Mouse (Mus musculus) adrenal gland, adult 2 months (tissue): ENCODE measurements around the gene Cyp4f39. TPM values are rescaled to one million over a fixed set of nuclear protein-coding genes. Genes with fewer than 3 reads are reported as not detected.
"Not testable (repeated sequence)": the region's sequence is repeated elsewhere in the genome, so short reads cannot be mapped to it uniquely, and the experiment has no call there.

Source experiments
- DNase-seq: peaks from one replicate; pipeline ENCODE4 v3.0.0; 2021
- polyA plus RNA-seq: library from polyadenylated mRNA; depleted of rRNA; stranded (reverse); fragments of >200 nt; gene quantifications from 2 replicates; pipeline ENCODE4 v1.2.3, GENCODE M21; 2012; rRNA removed
- total RNA-seq, 2 experiments: library from RNA; stranded (reverse); gene quantifications; 2 replicates each; pipeline ENCODE4 v1.2.3; 2021

Cyp4f39 gene
- total and polyA plus RNA-seq, 3 experiments: not detected

- DNase-seq: peak; percentile 95
These were observed 76.2 kb downstream of the Cyp4f39 start for GRCm38 (mm10) chr17:32528408-32529337.

GRCm38 (mm10) chr17:32532356-32532755, 79.8 kb downstream of the Cyp4f39 start:
- not testable (repeated sequence) for DNase-seq

GRCm38 (mm10) chr17:32534068-32534467, 81.5 kb downstream of the Cyp4f39 start:
- DNase-seq: no peak

GRCm38 (mm10) chr17:32536051-32536866, 83.7 kb downstream of the Cyp4f39 start, which contains the start of gene Cyp4f16:
Cyp4f16 (plus strand) TSS chr17:32536558.
- DNase-seq: peak; percentile 92

GRCm38 (mm10) chr17:32536867-32537250, 84.3 kb downstream of the Cyp4f39 start:
- peak; percentile 65 for DNase-seq

Other genes starting within 250 kb of the Cyp4f39 start
- gene Brd4, start 168.0 kb upstream of the Cyp4f39 start, total RNA-seq: 100 to 1,000 TPM in 1 of 2 experiments, 10 to 100 TPM in 1; 76.0 to 146 TPM
- 30.6 and 42.8 TPM in 2 replicates for gene Brd4, start 168.0 kb upstream of the Cyp4f39 start, polyA plus RNA-seq
- gene Akap8, start 131.5 kb upstream of the Cyp4f39 start, total RNA-seq: 10 to 100 TPM; 58.1 to 88.6 TPM
- 79.3 and 90.7 TPM in 2 replicates for gene Akap8, start 131.5 kb upstream of the Cyp4f39 start, polyA plus RNA-seq
- 100 to 1,000 TPM in 1 of 2 experiments, 10 to 100 TPM in 1; 74.1 to 117 TPM for gene Akap8l, start 102.1 kb upstream of the Cyp4f39 start, total RNA-seq
- 398 and 521 TPM in 2 replicates for gene Akap8l, start 102.1 kb upstream of the Cyp4f39 start, polyA plus RNA-seq
- gene Wiz, start 63.3 kb upstream of the Cyp4f39 start, total RNA-seq: 10 to 100 TPM; 45.9 to 48.9 TPM
- 58.3 and 64.0 TPM in 2 replicates for gene Wiz, start 63.3 kb upstream of the Cyp4f39 start, polyA plus RNA-seq
- gene Rasal3, start 49.1 kb upstream of the Cyp4f39 start, total RNA-seq: 1 to 10 TPM; 1.2 to 1.6 TPM
- 3.3 and 4.1 TPM in 2 replicates for gene Rasal3, start 49.1 kb upstream of the Cyp4f39 start, polyA plus RNA-seq
- under 1 TPM; 0.29 to 0.35 TPM for gene Pglyrp2, start 28.6 kb upstream of the Cyp4f39 start, total RNA-seq
- gene Pglyrp2, start 28.6 kb upstream of the Cyp4f39 start, polyA plus RNA-seq: 0.82 and 0.87 TPM in 2 replicates
- gene Cyp4f17, start 53.3 kb downstream of the Cyp4f39 start, total RNA-seq: 10 to 100 TPM in 1 of 2 experiments, 1 to 10 TPM in 1; 7.2 to 10.3 TPM
- 13.0 and 16.2 TPM in 2 replicates for gene Cyp4f17, start 53.3 kb downstream of the Cyp4f39 start, polyA plus RNA-seq
- 10 to 100 TPM; 10.8 to 11.3 TPM for gene Cyp4f16, start 83.8 kb downstream of the Cyp4f39 start, total RNA-seq
- 10.2 and 13.0 TPM in 2 replicates for gene Cyp4f16, start 83.8 kb downstream of the Cyp4f39 start, polyA plus RNA-seq
- gene Cyp4f37, start 168.6 kb downstream of the Cyp4f39 start, total RNA-seq: not detected
- not detected in 2 replicates for gene Cyp4f37, start 168.6 kb downstream of the Cyp4f39 start, polyA plus RNA-seq
- not detected for gene Cyp4f40, start 206.2 kb downstream of the Cyp4f39 start, total RNA-seq
- gene Cyp4f40, start 206.2 kb downstream of the Cyp4f39 start, polyA plus RNA-seq: not detected in 2 replicates
- gene Cyp4f15, start 232.9 kb downstream of the Cyp4f39 start, total RNA-seq: 1 to 10 TPM; 1.5 to 2.0 TPM
- gene Cyp4f15, start 232.9 kb downstream of the Cyp4f39 start, polyA plus RNA-seq: 0.17 and 0.35 TPM in 2 replicates